Comparison of ENCODE assay signal across 23 mouse cellular contexts in the genomic region with DNA sequence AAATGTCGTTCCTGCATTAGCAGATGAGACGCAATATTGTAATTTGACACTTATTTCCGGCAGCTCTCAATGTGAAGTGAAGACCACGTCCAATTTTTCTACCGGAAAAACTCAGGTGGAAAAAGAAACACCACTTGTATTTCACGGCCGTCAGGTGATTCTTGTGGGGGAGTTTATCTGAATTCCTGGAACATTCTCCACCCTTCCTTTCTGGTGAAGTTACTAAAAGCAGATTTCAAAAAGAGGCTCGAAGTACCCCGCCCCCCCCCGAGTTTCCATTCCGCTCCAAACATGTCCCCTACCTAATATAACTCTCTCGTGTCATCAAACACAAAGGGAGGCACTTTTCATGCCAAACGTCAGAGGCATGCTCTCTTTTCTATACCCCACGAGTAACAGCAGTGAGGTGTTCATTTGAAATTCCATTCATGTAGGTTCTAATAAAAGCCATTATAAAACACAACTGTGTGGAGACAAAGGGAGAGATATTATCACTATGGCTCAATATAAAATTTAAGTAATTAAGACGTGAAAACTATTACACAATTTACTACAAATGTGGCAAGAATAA.
DNase-seq lines count a peak whose midpoint lies in the region; ATAC-seq and TF ChIP-seq lines count a peak whose summit lies in the region.
"Had no signal": no experiment of that assay in that cellular context is flagged by ENCODE, and none has a peak within 500 bp of the region (broad histone marks: within the 10 kb centered on the region; RNA-seq: fewer than 3 reads in every experiment).

No protein-coding gene starts in this region.

- H3K36me3 ChIP-seq in embryonic facial prominence, embryonic 13.5 days: no peaks in the 10 kb centered on the region
- no peaks in the 10 kb centered on the region for H3K36me3 ChIP-seq in embryonic facial prominence, embryonic 10.5 days (replicated peaks)
- H3K36me3 ChIP-seq in forebrain, postnatal 0 days (ENCODE audit: insufficient read depth): no peaks in the 10 kb centered on the region
- H3K36me3 ChIP-seq in forebrain, embryonic 10.5 days (replicated peaks): no peaks in the 10 kb centered on the region
- H3K36me3 ChIP-seq: heart, embryonic 10.5 days; hindbrain, embryonic 12.5 days had no signal

- peaks cover 14% of the 10 kb centered on the region; the same call in 1 of the 2 replicates for H3K4me1 ChIP-seq in embryonic facial prominence, embryonic 13.5 days
- H3K4me1 ChIP-seq in embryonic facial prominence, embryonic 10.5 days: no peaks in the 10 kb centered on the region
- H3K4me1 ChIP-seq in forebrain, postnatal 0 days (ENCODE audit: insufficient read depth): no peaks in the 10 kb centered on the region
- H3K4me1 ChIP-seq in forebrain, embryonic 10.5 days: no peaks in the 10 kb centered on the region
- H3K4me1 ChIP-seq: hindbrain, embryonic 12.5 days had no signal

- peak overlapping the region; percentile 24 for H3K4me2 ChIP-seq in embryonic facial prominence, embryonic 13.5 days
- H3K4me2 ChIP-seq in forebrain, postnatal 0 days (ENCODE audit: low read depth): no peak overlapping the region
- H3K4me2 ChIP-seq: hindbrain, embryonic 12.5 days had no signal

- H3K27ac ChIP-seq in embryonic facial prominence, embryonic 13.5 days: no peak overlapping the region
- H3K27ac ChIP-seq in embryonic facial prominence, embryonic 10.5 days (replicated peaks): no peak overlapping the region
- peak overlapping the region; percentile 59; the same call in 1 of the 2 replicates for H3K27ac ChIP-seq in forebrain, postnatal 0 days (ENCODE audit: low read depth, low read length)
- no peak overlapping the region for H3K27ac ChIP-seq in forebrain, embryonic 10.5 days
- H3K27ac ChIP-seq: gastrocnemius, adult 2 months; heart, embryonic 10.5 days; hindbrain, embryonic 12.5 days had no signal

- no peak overlapping the region for H3K9ac ChIP-seq in embryonic facial prominence, embryonic 13.5 days
- no peak overlapping the region for H3K9ac ChIP-seq in forebrain, postnatal 0 days
- H3K9ac ChIP-seq: hindbrain, embryonic 12.5 days had no signal

- no peak for DNase-seq in embryonic facial prominence, embryonic 10.5 days (ENCODE audit: low spot score)
- DNase-seq in forebrain, postnatal 0 days: no peak
- DNase-seq in forebrain, embryonic 10.5 days (ENCODE audit: extremely low spot score, low spot score): no peak
- DNase-seq in naive thymus-derived CD4-positive, alpha-beta T cell, adult 2 months (ENCODE audit: low read depth): peak; percentile 52
- no peak for DNase-seq in urinary bladder, adult 2 months (ENCODE audit: low spot score)
- DNase-seq: adrenal gland, adult 2 months; adrenal gland, postnatal 25 days; B cell, adult 2 months; cerebellum, adult 8-10 months; cerebellum, postnatal 14 days; embryo, embryonic 11 days; gastrocnemius, adult 2 months; gastrocnemius, postnatal 36 days; heart, adult 18-20 months; heart, postnatal 10 days; heart, postnatal 4 days; kidney, adult 11 months had no signal

- ATAC-seq in embryonic facial prominence, embryonic 13.5 days (ENCODE audit: insufficient number of reproducible peaks, insufficient read depth, low FRiP score, low TSS enrichment, low read depth): no peak
- ATAC-seq in forebrain, postnatal 0 days: peak; percentile 80; the same call in 1 of the 2 replicates
- ATAC-seq in CD4-positive, CD25-positive, alpha-beta regulatory T cell, adult 4 months: peak; percentile 50
- ATAC-seq: hindbrain, embryonic 16.5 days had no signal

- H3K4me3 ChIP-seq in embryonic facial prominence, embryonic 13.5 days: no peak overlapping the region
- no peak overlapping the region for H3K4me3 ChIP-seq in embryonic facial prominence, embryonic 10.5 days
- H3K4me3 ChIP-seq in forebrain, postnatal 0 days (ENCODE audit: low read depth, low read length): no peak overlapping the region
- no peak overlapping the region for H3K4me3 ChIP-seq in forebrain, embryonic 10.5 days
- H3K4me3 ChIP-seq: erythroblast, embryonic 14.5 days; gastrocnemius, adult 2 months; heart, embryonic 10.5 days; hindbrain, embryonic 12.5 days had no signal

- TF ChIP-seq CTCF in forebrain, postnatal 0 days (IDR thresholded peaks at IDR 0.05; ENCODE audit: low read depth): no peak

- no peaks in the 10 kb centered on the region for H3K27me3 ChIP-seq in embryonic facial prominence, embryonic 13.5 days
- H3K27me3 ChIP-seq in embryonic facial prominence, embryonic 10.5 days (replicated peaks; ENCODE audit: low read depth, poor library complexity, severe bottlenecking): no peaks in the 10 kb centered on the region
- H3K27me3 ChIP-seq in forebrain, postnatal 0 days (ENCODE audit: insufficient read depth, low read length): no peaks in the 10 kb centered on the region
- no peaks in the 10 kb centered on the region for H3K27me3 ChIP-seq in forebrain, embryonic 10.5 days (ENCODE audit: poor library complexity, severe bottlenecking)
- H3K27me3 ChIP-seq: hindbrain, embryonic 12.5 days had no signal

- no peaks in the 10 kb centered on the region for H3K9me3 ChIP-seq in embryonic facial prominence, embryonic 13.5 days
- no peaks in the 10 kb centered on the region for H3K9me3 ChIP-seq in embryonic facial prominence, embryonic 10.5 days
- H3K9me3 ChIP-seq in forebrain, postnatal 0 days (ENCODE audit: low read length): no peaks in the 10 kb centered on the region
- no peaks in the 10 kb centered on the region for H3K9me3 ChIP-seq in forebrain, embryonic 10.5 days
- H3K9me3 ChIP-seq: heart, embryonic 10.5 days; hindbrain, embryonic 12.5 days had no signal

- WGBS in embryonic facial prominence, embryonic 13.5 days: 41% methylated on average over 15 of the region's 15 CpGs
- WGBS in embryonic facial prominence, embryonic 10.5 days: 78% methylated on average over 15 of the region's 15 CpGs
- 45% methylated on average over 15 of the region's 15 CpGs for WGBS in forebrain, postnatal 0 days
- 84% methylated on average over 15 of the region's 15 CpGs for WGBS in forebrain, embryonic 10.5 days
